Mouse (Mus musculus) forebrain, embryonic 16.5 days (tissue): ENCODE data around the gene Timd2. TPM values are rescaled to one million over a fixed set of nuclear protein-coding genes. Genes with fewer than 3 reads are reported as not detected.

Source experiments
- ATAC-seq: fragments of 200-750 bp; cut with Nextera tagmentation; 2 replicates; pipeline ENCODE4 v1.8.0; 2017; ENCODE audit warnings: mild to moderate bottlenecking, moderate library complexity
- H3K27ac ChIP-seq: fragments of 300-500 bp; sonication (generic); 2 replicates; pipeline ENCODE4 v1.5.1; 2014; ENCODE audit warnings: low read length, control low read depth
- H3K27me3 ChIP-seq: fragments of 300-500 bp; sonication (generic); replicated peaks from 2 replicates; pipeline ENCODE4 v1.6.1; 2014; ENCODE audit warnings: low read length; ENCODE audit not compliant: control insufficient read depth, insufficient read depth
- H3K36me3 ChIP-seq: fragments of 300-500 bp; sonication (generic); 2 replicates; pipeline ENCODE4 v1.6.1; 2014; ENCODE audit not compliant: control insufficient read depth, insufficient read depth
- H3K4me1 ChIP-seq: fragments of 300-500 bp; sonication (generic); replicated peaks from 2 replicates; pipeline ENCODE4 v1.6.1; 2014; ENCODE audit warnings: low read length; ENCODE audit not compliant: control insufficient read depth, insufficient read depth
- H3K4me2 ChIP-seq: fragments of 300-500 bp; sonication (generic); 2 replicates; pipeline ENCODE4 v1.6.1; 2014; ENCODE audit warnings: mild to moderate bottlenecking, low read length, control low read depth
- H3K4me3 ChIP-seq: fragments of 300-500 bp; sonication (generic); replicated peaks from 2 replicates; pipeline ENCODE4 v1.5.1; 2014; ENCODE audit warnings: mild to moderate bottlenecking, low read length, control low read depth
- H3K9ac ChIP-seq: fragments of 300-500 bp; sonication (generic); replicated peaks from 2 replicates; pipeline ENCODE4 v1.6.1; 2014; ENCODE audit warnings: low read depth, low read length, control low read depth
- H3K9me3 ChIP-seq: fragments of 300-500 bp; sonication (generic); 2 replicates; pipeline ENCODE4 v1.6.1; 2016; ENCODE audit warnings: low read length; ENCODE audit not compliant: control insufficient read depth
- WGBS: fragments of 180-500 bp; shearing (Covaris S2); extraction: QIAGEN DNeasy Blood & Tissue Kit; methylation state at CpG from one replicate; pipeline ENCODE4 v1.1.7; 2014; 5-methylcytosine and 5-hydroxymethylcytosine counted together
- polyA plus RNA-seq: library from polyadenylated mRNA; unstranded; fragments of >200 nt; fragmentation: Nextera tagmentation; extraction: Ambion mirVana; gene quantifications from 2 replicates; pipeline ENCODE4 v1.2.1, GENCODE M21; 2015

Timd2 gene
- polyA plus RNA-seq, 1 experiment from 2014 or later = 0.10 TPM

GRCm38 (mm10) chr11:46631635-46632034 lies 75.2 kb downstream of the Timd2 start:
- no peak overlapping the region for H3K4me2 ChIP-seq
- H3K9ac ChIP-seq = no peak overlapping the region
- peak; percentile 38; the same call in 1 of the 2 replicates for ATAC-seq
- no peaks in the 10 kb centered on the region for H3K9me3 ChIP-seq
- no peaks in the 10 kb centered on the region for H3K36me3 ChIP-seq
- no peak overlapping the region for H3K27ac ChIP-seq
- H3K4me3 ChIP-seq = no peak overlapping the region
- 30% methylated on average over 3 of the region's 3 CpGs for WGBS
- no peaks in the 10 kb centered on the region for H3K4me1 ChIP-seq
- no peaks in the 10 kb centered on the region for H3K27me3 ChIP-seq

DNA sequence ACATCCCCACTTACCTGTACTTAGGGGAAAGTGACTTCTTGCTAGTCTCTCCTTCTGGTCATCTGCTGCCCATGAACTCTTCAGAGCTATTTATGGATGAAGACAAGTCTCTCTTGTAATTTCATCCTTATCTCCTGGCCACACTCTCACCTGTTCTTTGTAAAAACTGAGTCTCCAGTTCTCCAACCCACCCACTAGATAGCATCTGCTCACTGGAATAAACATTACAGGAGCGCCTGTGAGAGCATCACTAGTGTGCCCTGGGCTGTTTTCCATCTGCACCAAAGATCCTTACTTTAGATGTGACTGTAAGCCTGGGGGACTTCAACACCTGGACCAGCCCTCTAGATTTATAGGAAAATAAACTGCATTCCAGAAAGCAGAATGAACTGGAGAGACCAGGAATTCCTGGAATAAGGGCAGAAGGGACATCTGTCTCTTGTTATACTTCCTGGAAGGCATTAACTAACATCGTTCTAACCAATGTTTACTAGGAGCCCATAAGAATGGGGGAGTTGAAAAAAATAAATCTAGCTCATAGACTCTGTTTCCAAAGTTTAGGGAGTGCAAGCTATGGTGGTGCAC lies 77.6 kb downstream of the Timd2 start, which contains the start of gene Dppa1:
Gene Dppa1 (minus strand): TSS at position 51 of the 585 bp plus-strand sequence.
- no peaks in the 10 kb centered on the region for H3K9me3 ChIP-seq
- no peak within 1 kb of the TSS for H3K27ac ChIP-seq
- no peaks in the 10 kb centered on the region for H3K4me1 ChIP-seq
- 79% methylated on average over 2 of the region's 2 CpGs for whole genome bisulfite sequencing
- no peak within 1 kb of the TSS for H3K9ac ChIP-seq
- no peaks in the 10 kb centered on the region for H3K36me3 ChIP-seq
- no peak for ATAC-seq
- no peaks in the 10 kb centered on the region for H3K27me3 ChIP-seq
- no peak within 1 kb of the TSS for H3K4me3 ChIP-seq
- no peak within 1 kb of the TSS for H3K4me2 ChIP-seq

- no peak overlapping the region for H3K4me2 ChIP-seq
- H3K4me3 ChIP-seq = no peak overlapping the region
- H3K4me1 ChIP-seq = no peaks in the 10 kb centered on the region
- peak; percentile 50; the same call in 1 of the 2 replicates for ATAC-seq
- 76% methylated on average over 7 of the region's 7 CpGs for WGBS
- no peaks in the 10 kb centered on the region for H3K27me3 ChIP-seq
- no peak overlapping the region for H3K9ac ChIP-seq
- no peaks in the 10 kb centered on the region for H3K9me3 ChIP-seq
- H3K36me3 ChIP-seq = no peaks in the 10 kb centered on the region
- no peak overlapping the region; the same call in 1 of the 2 replicates for H3K27ac ChIP-seq
Observed at GRCm38 (mm10) chr11:46620414-46621168, 86.3 kb downstream of the Timd2 start.

GRCm38 (mm10) chr11:46619929-46620328 lies 86.9 kb downstream of the Timd2 start:
- no peaks in the 10 kb centered on the region for H3K27me3 ChIP-seq
- 80% methylated on average over 1 of the region's 1 CpGs for WGBS
- no peak overlapping the region for H3K4me3 ChIP-seq
- no peak overlapping the region for H3K27ac ChIP-seq
- no peak overlapping the region for H3K4me2 ChIP-seq
- H3K36me3 ChIP-seq = no peaks in the 10 kb centered on the region
- H3K9ac ChIP-seq = no peak overlapping the region
- peak; percentile 66 for ATAC-seq
- H3K4me1 ChIP-seq = no peaks in the 10 kb centered on the region
- H3K9me3 ChIP-seq = no peaks in the 10 kb centered on the region

Other genes with a start within 250 kb of the Timd2 start
- gene Gm12169, start 182.8 kb downstream of the Timd2 start, polyA plus RNA-seq = not detected in 2 replicates
- gene BC053393, start 135.5 kb downstream of the Timd2 start, polyA plus RNA-seq = not detected in 2 replicates
- gene Dppa1, start 77.8 kb downstream of the Timd2 start, polyA plus RNA-seq = not detected in 2 replicates
- not detected in 2 replicates for gene Havcr1, start 28.0 kb upstream of the Timd2 start, polyA plus RNA-seq
- not detected in 2 replicates for gene Timd4, start 103.7 kb upstream of the Timd2 start, polyA plus RNA-seq